ENCODE assay signal across 7 mouse cellular contexts in the genomic region with DNA sequence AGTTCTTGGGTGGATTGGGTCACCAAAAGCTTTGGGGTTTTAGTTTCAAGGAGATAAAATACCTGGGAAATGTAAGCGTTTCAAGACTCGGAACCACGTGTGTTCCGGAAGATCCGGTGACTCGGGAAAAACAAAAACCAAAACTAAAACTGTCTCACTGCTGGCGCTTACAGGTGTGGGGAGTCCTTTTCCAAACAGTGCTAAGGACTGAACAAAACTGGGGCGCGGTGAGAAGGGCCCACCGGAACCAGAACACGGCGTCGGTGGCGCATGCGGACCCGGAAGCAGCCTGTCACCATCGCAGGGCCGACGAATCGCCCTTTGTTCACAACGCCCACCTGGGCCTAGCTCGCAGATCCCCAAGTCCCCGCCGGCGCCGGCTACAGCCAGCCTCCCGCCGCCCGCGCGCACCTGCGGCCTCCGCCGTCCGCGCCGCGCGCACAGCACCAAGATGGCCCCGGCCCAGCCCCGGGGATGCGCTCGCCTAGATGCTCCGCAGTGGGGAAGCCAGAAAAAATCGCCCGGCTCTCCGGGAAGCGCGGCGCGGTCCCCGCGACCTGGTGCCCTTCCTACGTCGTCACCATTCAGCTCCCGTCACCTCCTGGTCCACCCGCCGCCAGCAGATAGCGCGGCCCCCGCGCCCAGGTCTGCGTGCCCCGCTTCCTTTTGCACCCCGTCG. TPM values are rescaled to one million over a fixed set of nuclear protein-coding genes. Genes with fewer than 3 reads are reported as not detected.
DNase-seq lines count a peak whose midpoint lies in the region; ATAC-seq and TF ChIP-seq lines count a peak whose summit lies in the region.

No protein-coding gene starts in this region.

- H3K4me2 ChIP-seq in heart, postnatal 0 days (ENCODE audit: low read depth, low read length): peak overlapping the region; percentile 82

- no peak for TF ChIP-seq EP300 in heart, postnatal 0 days (IDR thresholded peaks at IDR 0.05; ENCODE audit: low read depth)

- DNase-seq in 416B (ENCODE audit: low read depth): peak; percentile 61
- peak; percentile 65 for DNase-seq in CD4-positive, CD25-positive, alpha-beta regulatory T cell, adult 2 months (ENCODE audit: low read depth, low spot score)
- DNase-seq in embryonic facial prominence, embryonic 10.5 days (ENCODE audit: low spot score): peak; percentile 67
- DNase-seq in heart, postnatal 0 days (ENCODE audit: low spot score): no peak
- peak; percentile 26 to 44 for DNase-seq in layer of hippocampus, postnatal 25 days (ENCODE audit: extremely low spot score in 1 of 2, low spot score in 1 of 2)
- peak; percentile 34 for DNase-seq in lung, postnatal 36 days
- DNase-seq in right cerebral cortex, postnatal 25 days: peak; percentile 56

- 0 out of 2 replicates have a peak, but pooled peaks cover 8% of the 10 kb centered on the region for H3K27me3 ChIP-seq in embryonic facial prominence, embryonic 10.5 days (replicated peaks; ENCODE audit: low read depth, poor library complexity, severe bottlenecking)
- no peaks in the 10 kb centered on the region for H3K27me3 ChIP-seq in heart, postnatal 0 days (ENCODE audit: control insufficient read depth, insufficient read depth, low read length)

- peaks cover 47% of the 10 kb centered on the region for H3K36me3 ChIP-seq in embryonic facial prominence, embryonic 10.5 days (replicated peaks)
- peaks cover 26% of the 10 kb centered on the region for H3K36me3 ChIP-seq in heart, postnatal 0 days (replicated peaks; ENCODE audit: control insufficient read depth, insufficient read depth, low read length)

- H3K27ac ChIP-seq in embryonic facial prominence, embryonic 10.5 days (replicated peaks): peak overlapping the region; percentile 98
- H3K27ac ChIP-seq in heart, postnatal 0 days (ENCODE audit: low read depth): peak overlapping the region; percentile 92

- peaks cover 39% of the 10 kb centered on the region for H3K4me1 ChIP-seq in embryonic facial prominence, embryonic 10.5 days
- peaks cover 12% of the 10 kb centered on the region; the same call in 1 of the 2 replicates for H3K4me1 ChIP-seq in heart, postnatal 0 days (ENCODE audit: control insufficient read depth, insufficient read depth)

- under 1% methylated on average over 66 of the region's 66 CpGs for WGBS in embryonic facial prominence, embryonic 10.5 days
- under 1% methylated on average over 64 of the region's 66 CpGs for WGBS in heart, postnatal 0 days

- peak; percentile 51 for ATAC-seq in heart, postnatal 0 days (ENCODE audit: insufficient read depth, low read depth)

- H3K9ac ChIP-seq in heart, postnatal 0 days (replicated peaks; ENCODE audit: low read depth, low read length): peak overlapping the region; percentile 91

- peak overlapping the region; percentile 91 for H3K4me3 ChIP-seq in embryonic facial prominence, embryonic 10.5 days
- peak overlapping the region; percentile 99 for H3K4me3 ChIP-seq in heart, postnatal 0 days (ENCODE audit: low read depth, low read length)

- no peak for TF ChIP-seq CTCF in heart, postnatal 0 days (IDR thresholded peaks at IDR 0.05; ENCODE audit: low read depth)

- no peaks in the 10 kb centered on the region for H3K9me3 ChIP-seq in embryonic facial prominence, embryonic 10.5 days
- H3K9me3 ChIP-seq in heart, postnatal 0 days (replicated peaks; ENCODE audit: control insufficient read depth, low read length): no peaks in the 10 kb centered on the region

RNA-seq across cellular contexts. Expression of gene Psma7, which starts 0.5 kb away (rescaled TPM):
- polyA plus RNA-seq in embryonic facial prominence, embryonic 10.5 days (2016; fragmentation: Nextera tagmentation; extraction: Ambion mirVana): 909 and 921 TPM in 2 replicates
- 163 and 234 TPM in 2 replicates for total RNA-seq in heart, postnatal 0 days (2014; rRNA removed; ENCODE audit: low replicate concordance)
- 457 and 460 TPM in 2 replicates for polyA plus RNA-seq in heart, postnatal 0 days (2015; fragmentation: Nextera tagmentation; extraction: Ambion mirVana)
- total RNA-seq in layer of hippocampus, postnatal 25 days (2021): 100 to 1,000 TPM; 181 to 185 TPM

RNA-seq across cellular contexts. Expression of gene Ss18l1, which starts 0.6 kb away (rescaled TPM):
- polyA plus RNA-seq in embryonic facial prominence, embryonic 10.5 days (2016; fragmentation: Nextera tagmentation; extraction: Ambion mirVana): 8.3 and 8.6 TPM in 2 replicates
- 3.3 and 5.3 TPM in 2 replicates for total RNA-seq in heart, postnatal 0 days (2014; rRNA removed; ENCODE audit: low replicate concordance)
- 2.2 and 2.3 TPM in 2 replicates for polyA plus RNA-seq in heart, postnatal 0 days (2015; fragmentation: Nextera tagmentation; extraction: Ambion mirVana)
- total RNA-seq in layer of hippocampus, postnatal 25 days (2021): 10 to 100 TPM; 37.7 to 43.3 TPM

RNA-seq across cellular contexts. Expression of gene Lsm14b, which starts 16.9 kb away (rescaled TPM):
- polyA plus RNA-seq in embryonic facial prominence, embryonic 10.5 days (2016; fragmentation: Nextera tagmentation; extraction: Ambion mirVana): 8.6 and 9.9 TPM in 2 replicates
- total RNA-seq in heart, postnatal 0 days (2014; rRNA removed; ENCODE audit: low replicate concordance): 32.5 and 36.0 TPM in 2 replicates
- 5.7 and 6.1 TPM in 2 replicates for polyA plus RNA-seq in heart, postnatal 0 days (2015; fragmentation: Nextera tagmentation; extraction: Ambion mirVana)
- total RNA-seq in layer of hippocampus, postnatal 25 days (2021): 100 to 1,000 TPM; 101 to 108 TPM

RNA-seq across cellular contexts. Expression of gene Mtg2, which starts 28.7 kb away (rescaled TPM):
- polyA plus RNA-seq in embryonic facial prominence, embryonic 10.5 days (2016; fragmentation: Nextera tagmentation; extraction: Ambion mirVana): 31.3 and 33.0 TPM in 2 replicates
- total RNA-seq in heart, postnatal 0 days (2014; rRNA removed; ENCODE audit: low replicate concordance): 15.7 and 33.9 TPM in 2 replicates
- 21.3 and 22.9 TPM in 2 replicates for polyA plus RNA-seq in heart, postnatal 0 days (2015; fragmentation: Nextera tagmentation; extraction: Ambion mirVana)
- total RNA-seq in layer of hippocampus, postnatal 25 days (2021): 10 to 100 TPM; 17.6 to 17.9 TPM
